Mouse (Mus musculus) frontal cortex, postnatal 10 days (tissue): ENCODE results near the gene Pycr2.

Experiments used
- DNase-seq, 2 experiments: peaks; one replicate each; pipeline ENCODE4 v3.0.0; 2022; ENCODE audit warnings: low spot score in 2 of 2, mixed read lengths in 1 of 2

Gene Pycr2

GRCm38 (mm10) chr1:180941726-180942125 lies 37.6 kb downstream of the Pycr2 start:
- DNase-seq, result no peak

GRCm38 (mm10) chr1:180942166-180943031 lies 38.3 kb downstream of the Pycr2 start, which contains the start of gene Tmem63a:
TSS of gene Tmem63a (plus strand) at chr1:180942344.
- DNase-seq, result peak in 1 of 2 experiments; percentile 32

GRCm38 (mm10) chr1:180943032-180943644 lies 39.0 kb downstream of the Pycr2 start:
- DNase-seq, result no peak

GRCm38 (mm10) chr1:180943896-180944295 lies 39.8 kb downstream of the Pycr2 start:
- DNase-seq, result no peak

GRCm38 (mm10) chr1:180944553-180944952 lies 40.5 kb downstream of the Pycr2 start:
- no peak for DNase-seq

- DNase-seq, result peak in 1 of 2 experiments; percentile 24
Observed at GRCm38 (mm10) chr1:180945001-180945980, 41.2 kb downstream of the Pycr2 start.

GRCm38 (mm10) chr1:180946448-180946847 lies 42.4 kb downstream of the Pycr2 start:
- DNase-seq, result no peak

- no peak for DNase-seq
Observed at GRCm38 (mm10) chr1:180952085-180952746, 48.1 kb downstream of the Pycr2 start.

- no peak for DNase-seq
Observed at GRCm38 (mm10) chr1:180952808-180953207, 48.7 kb downstream of the Pycr2 start.

GRCm38 (mm10) chr1:180956401-180956800 lies 52.3 kb downstream of the Pycr2 start:
- no peak for DNase-seq

GRCm38 (mm10) chr1:180956973-180957381 lies 52.9 kb downstream of the Pycr2 start:
- no peak for DNase-seq
